Mouse (Mus musculus) cortical plate, adult 2 months (tissue): ENCODE results near the gene Mlycd.

Experiments
- CTCF ChIP-seq: fragments of 200-500 bp; IDR thresholded peaks from 2 replicates; pipeline ENCODE4 v1.5.1; 2011; ENCODE audit warnings: mild to moderate bottlenecking, control low read depth, low read length; ENCODE audit not compliant: insufficient read depth; ENCODE audit errors: extremely low read depth
- POLR2A ChIP-seq: fragments of 200-500 bp; IDR thresholded peaks from 2 replicates; pipeline ENCODE4 v1.6.1; 2011; ENCODE audit warnings: mild to moderate bottlenecking, low read length, control low read depth; ENCODE audit not compliant: insufficient read depth; ENCODE audit errors: extremely low read depth

GRCm38 (mm10) chr8:119353659-119354023 lies 41.0 kb upstream of the Mlycd start:
- TF ChIP-seq POLR2A, result no peak
- no peak for TF ChIP-seq CTCF
